Mouse (Mus musculus): ENCODE data around the gene Ank3.

- TF ChIP-seq POLR2A (IDR thresholded peaks at IDR 0.05; ENCODE audit: borderline replicate concordance, control insufficient read depth, low read depth, low read length) (no peak), CTCF (IDR thresholded peaks at IDR 0.05; ENCODE audit: control insufficient read depth, insufficient read depth, low read length) (no peak)
These were observed 138.0 kb downstream of the Ank3 start for GRCm38 (mm10) chr10:69536372-69537075.
